Mouse (Mus musculus): Measurements from ENCODE around the gene Cacng6. TPM values are rescaled to one million over a fixed set of nuclear protein-coding genes. Genes with fewer than 3 reads are reported as not detected.
"Not testable (repeated sequence)": the region's sequence is repeated elsewhere in the genome, so short reads cannot be mapped to it uniquely, and the experiment has no call there.

Cacng6 gene
- 1 to 10 TPM in 1 of 2 experiments, under 1 TPM in 1; 0.91 to 1.2 TPM for total RNA-seq (2021)

DNA sequence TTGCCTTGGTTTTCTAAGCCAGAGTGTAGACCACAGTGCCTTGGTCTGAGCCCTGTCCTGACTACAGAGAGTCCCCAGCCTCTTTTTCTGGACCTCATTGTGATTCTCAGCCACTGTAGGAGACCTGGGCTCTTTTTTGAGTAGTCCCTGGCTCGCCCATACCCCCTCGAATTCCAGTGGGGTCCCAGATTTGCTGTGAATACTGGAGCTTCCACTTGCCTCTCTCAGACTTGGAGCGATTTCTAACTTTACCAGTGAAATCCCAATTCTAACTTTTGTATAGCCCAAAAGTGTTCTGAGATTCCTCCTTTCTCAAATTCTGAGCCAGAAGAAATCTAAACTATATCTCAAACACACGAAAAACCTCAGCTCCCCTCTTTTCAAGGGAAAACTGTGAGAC, at the start of gene Cacng6:
TSS of gene Cacng6 (plus strand) at position 301 of the 400 bp plus-strand sequence.
- DNase-seq: no peak
- intact Hi-C loops (cut with DNase I): no loop called here

DNA sequence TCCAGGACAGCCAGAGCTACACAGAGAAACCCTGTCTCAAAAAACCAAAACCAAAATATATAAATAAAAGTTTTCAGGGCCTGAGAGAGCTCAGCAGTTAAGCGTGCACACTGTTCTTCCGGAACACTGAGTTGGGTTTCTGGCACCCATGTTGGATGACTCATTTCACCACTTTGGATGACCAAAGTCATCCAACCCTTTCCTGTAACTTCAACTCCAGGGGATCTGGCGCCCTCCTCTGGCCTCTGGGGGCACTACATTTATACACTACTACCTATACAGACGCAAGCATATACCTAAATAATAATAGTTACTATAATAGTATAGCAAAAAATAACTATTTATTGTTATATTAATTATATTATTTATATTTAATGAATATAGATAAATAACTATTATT, 47.2 kb upstream of the Cacng6 start:
- intact Hi-C loops (cut with DNase I): no loop called here
- DNase-seq: peak; percentile 61

DNA sequence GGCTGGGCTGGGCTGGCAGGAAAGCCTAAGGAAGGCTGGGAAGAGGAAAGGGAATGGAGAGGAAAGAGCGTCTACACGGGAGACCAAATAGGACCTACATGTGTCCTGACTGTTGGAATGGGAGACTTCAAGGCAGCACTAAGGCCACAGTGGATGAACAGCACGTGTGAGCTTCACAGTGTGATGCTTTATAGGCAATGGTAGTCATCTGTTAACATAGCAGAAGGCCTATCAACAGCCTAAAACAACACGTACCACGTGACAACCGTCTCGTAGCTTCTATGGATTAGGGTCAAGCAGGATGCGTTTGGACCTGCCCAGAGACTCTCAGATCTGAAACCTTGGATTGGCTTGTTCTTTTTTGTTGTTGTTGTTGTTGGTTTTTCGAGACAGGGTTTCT, 41.9 kb upstream of the Cacng6 start:
- intact Hi-C loops (cut with DNase I): no loop called here
- DNase-seq: no peak

DNA sequence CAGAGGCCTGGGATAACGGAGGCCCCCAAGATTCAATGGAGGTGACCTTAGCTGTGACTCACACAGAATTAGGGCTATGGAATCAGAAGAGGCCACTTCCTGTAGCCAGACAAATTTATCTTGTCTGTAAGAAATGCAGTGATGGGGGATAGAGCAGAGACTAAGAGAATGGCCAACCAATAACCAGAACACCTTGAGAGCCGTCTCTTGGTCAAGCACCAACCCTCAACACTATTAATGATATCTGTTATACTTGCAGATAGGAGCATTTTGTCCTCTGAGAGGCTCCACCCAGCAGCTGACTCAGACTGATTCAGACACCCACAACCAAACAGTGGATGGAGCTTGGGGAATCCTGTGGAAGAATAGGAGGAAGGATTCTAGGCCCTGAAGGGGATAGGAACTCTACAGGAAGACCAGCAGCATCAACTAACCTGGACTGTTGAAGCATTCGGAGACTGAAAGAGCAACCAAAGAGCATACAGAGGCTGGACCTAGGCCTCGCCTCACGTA, 39.1 kb upstream of the Cacng6 start:
- intact Hi-C loops (cut with DNase I): no loop called here
- DNase-seq: no peak

DNA sequence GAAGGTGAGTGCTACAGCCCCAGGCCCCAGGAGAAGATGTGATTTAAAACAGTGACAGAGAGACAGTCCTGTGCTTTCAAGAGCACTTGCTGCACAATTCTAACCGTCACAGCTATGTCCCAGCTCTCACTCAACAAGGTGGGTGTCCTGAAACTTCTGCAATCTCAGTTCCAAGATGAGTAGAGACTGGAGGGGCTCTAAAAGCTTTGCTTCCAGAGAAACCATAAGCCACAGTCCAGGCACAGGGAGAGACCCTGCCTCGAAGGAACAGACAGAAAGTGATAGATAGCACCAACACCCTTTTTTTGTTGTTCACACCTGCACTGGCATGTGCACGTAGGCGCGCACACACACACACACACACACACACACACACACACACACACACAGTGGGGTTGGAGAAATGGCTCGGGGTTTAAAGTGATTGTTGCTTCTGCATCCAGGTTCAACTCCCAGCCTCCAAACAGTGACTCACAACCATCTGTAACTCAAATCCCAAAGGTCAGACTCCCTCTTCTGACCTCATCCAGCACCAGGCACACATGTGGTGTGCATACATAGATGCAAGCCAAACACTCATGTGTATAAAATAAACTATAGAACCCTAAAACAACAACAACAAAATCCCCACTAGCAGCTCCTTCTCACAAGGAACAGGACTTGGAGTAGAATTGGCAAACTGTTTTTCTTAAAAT, 37.8 kb upstream of the Cacng6 start:
- intact Hi-C loops (cut with DNase I): no loop called here
- DNase-seq: no peak

DNA sequence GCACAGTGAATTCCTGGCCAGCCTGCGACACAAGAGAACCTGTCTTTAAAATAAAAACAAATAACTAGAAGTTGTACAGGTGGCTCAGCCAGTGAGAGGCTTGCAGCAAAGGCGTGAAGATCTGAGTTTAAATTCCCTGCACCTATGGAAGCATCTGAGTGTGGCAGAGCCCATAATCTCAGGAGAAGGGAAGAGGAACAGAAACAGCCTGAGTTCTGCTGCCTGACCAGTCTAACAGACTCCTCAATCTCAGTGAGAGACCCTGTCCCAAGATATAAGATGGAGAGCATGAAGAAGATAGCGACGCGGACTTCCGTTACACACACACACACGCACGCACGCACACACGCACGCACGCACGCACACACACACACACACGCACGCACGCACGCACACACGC, 36.2 kb upstream of the Cacng6 start:
- DNase-seq: no peak
- intact Hi-C loops (cut with DNase I): no loop called here

DNA sequence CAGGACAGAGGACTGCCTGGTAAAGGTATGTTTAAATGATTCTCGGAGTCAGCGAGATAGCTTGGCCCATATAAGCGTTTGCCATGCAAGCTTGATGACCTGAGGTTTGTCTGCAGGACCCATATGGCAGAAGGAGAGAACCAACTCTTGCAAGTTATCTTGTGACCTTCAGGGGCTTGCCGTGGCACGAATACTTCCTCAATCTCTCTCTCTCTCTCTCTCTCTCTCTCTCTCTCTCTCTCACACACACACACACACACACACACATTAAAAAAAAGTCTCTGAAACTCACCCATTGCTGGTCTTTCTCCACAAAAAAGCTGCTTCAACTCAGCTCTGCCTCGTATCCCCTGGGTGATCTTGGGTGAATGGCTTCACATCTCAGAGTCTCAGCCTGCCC, 35.1 kb upstream of the Cacng6 start:
- intact Hi-C loops (cut with DNase I): no loop called here

DNA sequence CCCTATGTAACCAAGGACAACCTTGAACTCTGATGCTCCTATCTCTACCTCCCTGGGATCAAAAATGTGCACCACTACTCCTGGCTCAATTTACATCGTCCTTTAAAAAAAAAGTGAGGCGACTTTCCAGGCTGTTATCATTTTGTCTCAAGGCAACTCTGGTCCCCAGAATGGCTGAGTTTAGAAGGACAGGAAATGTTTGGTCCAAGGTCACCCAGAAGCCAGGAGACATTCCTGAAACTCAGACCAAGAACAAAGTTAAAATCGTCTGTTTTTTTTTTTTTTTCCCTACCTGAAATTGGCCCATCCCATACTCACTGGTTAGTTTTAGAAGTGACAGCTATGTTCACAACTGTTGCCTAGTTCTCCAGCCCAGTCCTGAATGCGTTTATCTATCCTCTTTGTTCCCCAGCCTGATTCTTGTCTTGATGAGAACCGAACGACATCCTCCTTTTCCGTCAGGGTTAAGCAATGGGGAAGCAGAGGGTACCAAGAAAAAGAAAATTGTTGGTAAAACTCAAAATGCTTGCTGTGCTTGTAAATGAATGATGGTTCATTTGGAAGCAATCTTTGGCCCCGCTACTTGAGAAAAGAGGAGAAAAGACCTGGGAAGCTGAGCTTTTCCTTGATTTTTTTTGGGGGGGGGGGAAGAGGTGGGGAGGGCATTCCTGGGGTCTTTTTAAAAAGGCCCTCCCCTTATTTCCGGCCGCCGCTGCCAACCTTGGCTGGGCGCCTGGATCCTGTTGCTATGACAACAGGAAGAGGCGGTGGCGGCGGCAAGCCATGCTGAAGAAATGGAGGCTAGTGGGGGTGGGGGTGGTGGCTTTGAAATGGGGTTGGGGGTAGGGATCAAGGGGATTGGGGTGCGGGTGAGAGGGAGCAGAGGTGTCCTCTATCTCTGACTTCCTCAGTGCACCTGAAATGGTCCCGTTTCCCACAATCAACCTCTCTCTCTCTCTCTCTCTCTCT, 34.3 kb upstream of the Cacng6 start:
- intact Hi-C loops (cut with DNase I): loop anchor here (10.0 kb wide), 1 partner anchor 55 kb away; the partner anchor contains the start of gene Cacng7
- DNase-seq: peak; percentile 88

More for the DNA sequence above, 35.1 kb upstream of the Cacng6 start:
- no peak for DNase-seq

DNA sequence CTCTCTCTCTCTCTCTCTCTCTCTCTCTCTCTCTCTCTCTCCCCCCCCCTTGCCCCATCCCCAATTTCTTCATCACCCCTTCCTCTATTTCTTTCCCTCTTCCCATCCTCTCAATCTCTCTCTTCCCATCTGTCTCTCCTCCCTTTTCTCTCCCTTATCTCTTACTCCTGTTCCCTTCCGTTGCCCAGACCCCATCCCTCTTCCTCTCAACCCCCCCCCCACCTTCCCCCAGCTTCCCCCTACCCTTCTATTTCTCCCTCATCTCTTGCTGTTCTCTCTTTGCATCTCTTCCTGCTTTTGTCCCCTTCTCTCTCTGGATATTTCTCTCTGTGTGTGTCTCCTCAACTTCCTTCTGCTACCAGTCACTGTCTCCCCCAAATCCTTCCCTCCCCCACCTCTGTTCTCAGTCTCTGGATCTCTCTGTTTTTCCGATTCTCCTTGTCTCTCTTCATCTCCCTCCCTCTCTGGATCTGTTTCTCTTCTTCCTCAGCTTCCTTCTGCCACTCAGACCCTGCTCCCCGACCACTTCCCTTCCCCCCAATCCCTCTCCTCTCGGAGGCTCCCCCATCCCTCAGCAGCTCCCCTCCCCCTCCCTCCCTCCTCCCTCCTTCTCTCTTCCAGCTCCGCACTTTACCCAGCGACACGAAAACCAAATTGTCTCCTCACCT, 33.4 kb upstream of the Cacng6 start, which contains the start of gene Cacng8:
TSS of gene Cacng8 (plus strand) at position 271 of the 668 bp plus-strand sequence.
- DNase-seq: peak; percentile 53
- intact Hi-C loops (cut with DNase I): loop anchor here (10.0 kb wide), 1 partner anchor 56 kb away; the partner anchor contains the start of gene Cacng7

DNA sequence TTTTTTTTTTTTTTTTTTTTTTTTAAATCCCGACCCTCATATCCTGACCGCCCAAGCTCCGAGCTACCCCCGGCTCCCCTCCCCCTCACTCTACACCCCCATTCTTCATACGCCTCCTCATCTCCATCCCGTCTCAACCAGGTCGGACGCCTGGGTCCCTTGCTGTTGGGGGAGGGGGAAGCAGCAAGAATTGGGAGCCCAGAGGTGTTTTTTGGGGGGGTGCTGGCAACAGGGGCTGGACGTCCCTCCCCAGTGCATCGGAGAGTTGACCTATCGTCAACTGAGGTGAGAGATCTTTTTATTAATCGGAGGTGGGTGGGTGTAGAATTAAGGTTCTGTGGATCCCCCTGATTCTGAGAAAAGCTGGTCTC, 32.9 kb upstream of the Cacng6 start:
- DNase-seq: no peak

DNA sequence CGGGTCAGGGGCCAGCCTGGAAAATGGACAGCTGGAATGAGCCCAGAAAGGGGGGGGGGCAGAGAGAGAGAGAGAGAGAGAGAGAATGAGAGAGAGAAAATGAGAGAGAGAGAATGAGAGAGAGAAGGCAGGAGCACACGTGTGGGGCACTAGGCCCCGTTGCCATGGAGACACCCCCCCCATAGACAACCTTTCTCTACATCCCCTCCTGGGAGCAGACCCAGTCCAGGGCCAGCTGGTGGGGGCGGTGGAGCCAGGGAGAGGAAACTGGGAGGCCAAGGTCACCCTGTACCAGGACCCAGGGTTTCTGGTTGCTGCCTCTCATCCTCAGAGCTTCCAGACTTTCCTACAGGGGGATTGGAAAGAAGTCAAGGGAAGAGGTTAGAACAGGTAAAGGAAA, 32.2 kb upstream of the Cacng6 start:
- DNase-seq: peak; percentile 71
- intact Hi-C loops (cut with DNase I): loop anchor here (10.0 kb wide), 1 partner anchor 57 kb away; the partner anchor contains the start of gene Cacng7

More for the DNA sequence above, 32.9 kb upstream of the Cacng6 start:
- intact Hi-C loops (cut with DNase I): loop anchor here (10.0 kb wide), 1 partner anchor 56 kb away; the partner anchor contains the start of gene Cacng7

DNA sequence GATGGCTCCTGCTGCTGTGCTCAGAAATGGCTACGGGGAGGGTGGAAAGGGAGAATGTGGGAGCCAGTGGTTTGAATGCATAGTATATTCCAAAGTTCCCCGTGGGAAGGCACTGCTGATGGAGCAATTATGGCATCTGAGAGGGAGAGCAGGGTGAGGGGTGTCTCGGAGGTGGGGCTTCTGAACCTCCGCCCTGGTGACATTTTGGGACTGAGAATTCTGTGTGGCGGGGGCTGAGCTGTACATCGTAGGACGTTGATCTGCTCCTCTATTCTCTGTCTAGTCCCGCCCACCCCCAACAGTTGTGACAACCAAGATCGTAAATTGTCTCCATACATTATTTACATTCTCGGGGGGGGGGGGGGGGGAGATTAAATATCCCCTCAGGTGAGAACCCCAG, 26.6 kb upstream of the Cacng6 start:
- intact Hi-C loops (cut with DNase I): loop anchor here (10.0 kb wide), 1 partner anchor 63 kb away; the partner anchor contains the start of gene Cacng7
- no peak for DNase-seq

DNA sequence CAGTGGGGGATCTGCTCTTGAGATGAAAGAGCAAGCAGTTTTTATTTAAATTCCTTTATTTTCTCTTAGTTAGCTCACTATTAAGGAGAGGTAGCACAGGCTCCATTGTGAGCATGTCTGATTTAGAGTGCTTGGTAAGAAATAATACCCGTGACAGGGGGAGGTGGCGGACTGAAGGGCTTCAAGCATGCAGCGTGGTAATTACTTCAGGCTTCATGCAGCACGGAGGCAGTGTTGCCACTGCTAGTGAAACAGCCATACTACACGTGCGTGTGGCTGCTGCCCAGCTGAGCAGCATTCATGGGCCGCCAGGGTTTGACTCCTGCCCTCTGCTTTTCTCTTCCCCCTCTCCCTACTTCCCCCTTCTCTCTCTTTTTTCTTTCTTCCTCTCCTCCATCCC, 26.2 kb upstream of the Cacng6 start:
- intact Hi-C loops (cut with DNase I): loop anchor here (10.0 kb wide), 1 partner anchor 63 kb away; the partner anchor contains the start of gene Cacng7

DNA sequence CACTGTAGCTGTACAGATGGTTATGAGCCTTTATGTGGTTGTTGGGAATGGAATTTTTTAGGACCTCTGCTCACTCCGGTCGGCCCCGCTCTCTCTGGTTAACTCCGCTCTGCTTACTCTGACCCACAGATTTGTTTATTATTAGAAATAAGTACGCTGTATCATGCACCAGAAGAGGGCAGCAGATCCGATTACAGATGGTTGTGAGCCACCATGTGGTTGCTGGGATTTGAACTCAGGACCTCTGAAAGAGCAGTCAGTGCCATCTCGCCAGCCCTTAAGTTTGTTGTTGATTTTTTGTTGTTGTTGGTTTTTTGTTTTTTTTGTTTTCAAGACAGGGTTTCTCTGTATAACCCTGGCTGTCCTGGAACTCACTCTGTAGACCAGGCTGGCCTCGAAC, 25.6 kb upstream of the Cacng6 start:
- DNase-seq: not testable (repeated sequence)
- intact Hi-C loops (cut with DNase I): loop anchor here (10.0 kb wide), 1 partner anchor 64 kb away; the partner anchor contains the start of gene Cacng7

More for the DNA sequence above, 26.2 kb upstream of the Cacng6 start:
- DNase-seq: no peak

DNA sequence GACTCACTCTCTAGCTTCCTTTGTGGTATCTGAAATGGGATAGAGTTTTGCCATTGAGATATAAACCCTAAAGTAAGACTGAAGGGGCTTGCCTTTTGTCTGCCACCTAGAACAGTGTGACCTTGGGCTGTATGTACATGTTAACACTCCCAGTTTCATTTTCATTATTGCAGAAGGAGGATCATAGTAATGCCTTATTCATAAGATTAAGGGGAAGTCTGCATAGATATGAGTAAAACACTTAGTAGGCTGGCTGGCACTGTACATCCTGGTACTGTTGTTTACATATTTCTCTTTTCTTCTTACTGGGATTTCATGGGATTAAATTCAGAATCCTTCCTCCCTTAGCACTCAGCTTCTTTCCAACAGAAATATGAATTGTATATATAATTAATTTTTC, 24.1 kb upstream of the Cacng6 start:
- intact Hi-C loops (cut with DNase I): loop anchor here (10.0 kb wide), 1 partner anchor 65 kb away; the partner anchor contains the start of gene Cacng7
- DNase-seq: no peak

DNA sequence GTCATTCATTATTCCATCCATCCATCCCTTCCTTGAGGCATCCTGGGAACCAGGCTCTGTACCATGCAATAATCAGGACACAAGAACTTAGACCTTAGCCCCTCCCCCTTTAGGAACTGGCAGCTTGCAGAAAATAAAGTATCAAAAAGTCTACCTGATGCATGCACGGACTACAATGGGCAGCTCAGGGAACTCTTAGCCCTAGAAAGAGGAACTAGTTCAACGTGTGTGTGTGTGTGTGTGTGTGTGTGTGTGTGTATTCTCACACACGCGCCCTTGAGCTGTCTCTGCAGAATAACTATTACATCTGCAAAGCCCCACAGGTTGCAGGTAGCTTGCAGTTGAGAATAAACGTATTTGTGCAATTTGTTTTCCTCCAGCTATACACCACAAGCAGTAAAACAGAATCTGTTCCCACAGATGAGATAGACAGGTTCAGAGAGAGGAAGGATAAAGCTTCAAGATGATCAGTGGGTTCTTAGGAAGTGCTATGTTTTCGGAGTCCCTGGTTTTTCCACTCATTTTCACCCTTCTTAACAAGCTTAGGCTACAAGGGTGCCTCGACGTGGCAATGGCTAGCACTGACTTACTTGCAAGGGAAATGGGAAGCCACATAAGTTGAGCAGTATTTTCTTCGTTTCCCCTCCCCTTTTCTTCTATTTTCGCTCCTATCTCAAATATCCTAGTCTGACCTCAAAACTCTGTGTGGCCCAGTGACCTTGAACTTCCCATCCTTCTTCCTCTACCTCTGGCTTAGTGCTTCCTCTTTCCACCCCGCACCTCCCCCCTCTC, 14.1 kb upstream of the Cacng6 start:
- intact Hi-C loops (cut with DNase I): no loop called here

DNA sequence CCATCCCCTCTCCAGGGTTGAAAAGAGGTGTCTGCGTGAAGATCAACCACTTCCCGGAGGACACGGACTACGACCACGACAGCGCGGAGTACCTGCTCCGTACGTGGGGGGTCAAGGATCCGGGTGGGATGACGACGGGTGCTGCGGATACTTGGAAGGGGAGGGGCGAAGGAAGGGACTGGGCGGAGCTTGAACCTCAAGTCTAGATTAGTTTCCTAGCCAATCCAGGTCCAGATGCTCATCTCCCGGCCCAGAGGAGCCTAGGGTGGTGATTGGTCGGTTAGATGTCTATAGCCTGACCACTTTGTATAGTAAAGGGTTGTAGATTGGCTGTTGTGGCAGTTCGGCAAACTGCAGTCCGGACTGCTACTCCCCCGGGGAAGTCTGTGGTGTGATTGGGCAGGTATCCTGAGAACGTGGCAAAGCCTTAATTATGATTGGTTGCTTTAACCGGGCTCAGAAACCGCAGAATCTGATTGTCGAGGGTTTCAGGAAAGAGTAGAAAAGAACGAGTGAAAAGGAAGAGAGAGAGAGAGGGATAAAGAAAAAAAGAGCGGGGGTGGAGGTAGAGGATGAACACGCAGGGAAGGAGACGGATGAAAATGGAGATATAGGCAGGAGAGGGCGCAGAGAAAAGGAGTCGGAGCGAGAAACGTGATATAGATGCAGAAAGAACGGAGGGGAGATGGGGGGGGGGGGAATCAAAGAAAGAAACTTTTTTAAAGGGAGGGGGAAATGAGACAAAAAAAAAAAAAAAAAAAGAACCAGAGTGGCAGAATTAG, 12.6 kb upstream of the Cacng6 start:
- intact Hi-C loops (cut with DNase I): no loop called here
- peak; percentile 73 for DNase-seq

More for the DNA sequence above, 14.1 kb upstream of the Cacng6 start:
- no peak for DNase-seq

DNA sequence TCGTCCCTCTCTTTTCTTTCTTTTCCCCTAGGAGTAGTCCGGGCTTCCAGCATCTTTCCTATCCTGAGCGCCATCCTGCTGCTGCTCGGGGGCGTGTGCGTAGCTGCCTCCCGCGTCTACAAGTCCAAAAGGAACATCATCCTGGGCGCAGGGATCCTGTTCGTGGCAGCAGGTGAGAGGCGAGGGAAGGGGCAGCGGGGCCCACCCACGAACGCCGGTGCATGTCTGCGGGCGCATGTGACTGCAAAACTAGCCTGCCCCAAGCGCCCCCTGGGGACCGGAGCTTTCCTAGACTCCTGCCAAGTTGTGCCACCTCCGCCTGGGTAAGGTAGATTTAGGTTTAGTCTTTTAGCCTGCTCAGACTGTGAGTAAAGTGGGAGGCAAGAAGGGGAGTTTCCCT, 12.0 kb upstream of the Cacng6 start:
- peak; percentile 42 for DNase-seq

DNA sequence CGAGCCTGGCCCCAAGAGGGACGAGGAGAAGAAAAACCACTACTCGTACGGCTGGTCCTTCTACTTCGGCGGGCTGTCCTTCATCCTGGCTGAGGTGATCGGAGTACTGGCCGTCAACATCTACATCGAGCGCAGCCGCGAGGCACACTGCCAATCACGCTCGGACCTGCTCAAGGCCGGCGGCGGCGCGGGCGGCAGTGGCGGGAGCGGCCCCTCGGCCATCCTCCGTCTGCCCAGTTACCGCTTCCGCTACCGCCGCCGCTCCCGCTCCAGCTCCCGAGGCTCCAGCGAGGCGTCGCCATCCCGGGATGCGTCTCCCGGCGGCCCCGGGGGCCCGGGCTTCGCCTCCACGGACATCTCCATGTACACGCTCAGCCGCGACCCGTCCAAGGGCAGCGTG, 9.1 kb upstream of the Cacng6 start:
- intact Hi-C loops (cut with DNase I): no loop called here
- DNase-seq: peak; percentile 57

More for the DNA sequence above, 12.0 kb upstream of the Cacng6 start:
- intact Hi-C loops (cut with DNase I): no loop called here
